Mouse (Mus musculus) neural tube, embryonic 11.5 days (tissue): ENCODE data around the gene Taf1b. TPM values are rescaled to one million over a fixed set of nuclear protein-coding genes. Genes with fewer than 3 reads are reported as not detected.
"Not testable (repeated sequence)": the region's sequence is repeated elsewhere in the genome, so short reads cannot be mapped to it uniquely, and the experiment has no call there.

Source experiments
- ATAC-seq: fragments of 200-750 bp; cut with Nextera tagmentation; 2 replicates; pipeline ENCODE4 v1.8.0; 2017; ENCODE audit warnings: moderate number of reproducible peaks, mild to moderate bottlenecking, moderate TSS enrichment, moderate library complexity; ENCODE audit not compliant: insufficient read depth, low FRiP score, low TSS enrichment
- DNase-seq: peaks from one replicate; pipeline ENCODE4 v3.0.0-alpha.2; 2015; ENCODE audit warnings: low spot score
- H3K27ac ChIP-seq: fragments of 300-500 bp; sonication (generic); 2 replicates; pipeline ENCODE4 v1.5.1; 2014; ENCODE audit warnings: low read depth, mild to moderate bottlenecking, low read length
- H3K27me3 ChIP-seq: fragments of 300-500 bp; sonication (generic); 2 replicates; pipeline ENCODE4 v1.6.1; 2014; ENCODE audit warnings: mild to moderate bottlenecking, low read length, mixed read lengths; ENCODE audit not compliant: control insufficient read depth, insufficient read depth
- H3K36me3 ChIP-seq: fragments of 300-500 bp; sonication (generic); 2 replicates; pipeline ENCODE4 v1.6.1; 2014; ENCODE audit warnings: mild to moderate bottlenecking, low read length, moderate library complexity, mixed read lengths; ENCODE audit not compliant: control insufficient read depth, insufficient read depth
- H3K4me1 ChIP-seq: fragments of 300-500 bp; sonication (generic); 2 replicates; pipeline ENCODE4 v1.6.1; 2014; ENCODE audit warnings: low read length, mixed read lengths; ENCODE audit not compliant: control insufficient read depth, insufficient read depth
- H3K4me2 ChIP-seq: fragments of 300-500 bp; sonication (generic); 2 replicates; pipeline ENCODE4 v1.6.1; 2014; ENCODE audit warnings: low read depth, mild to moderate bottlenecking, moderate library complexity
- H3K4me3 ChIP-seq: fragments of 300-500 bp; sonication (generic); 2 replicates; pipeline ENCODE4 v1.5.1; 2014; ENCODE audit warnings: low read depth, low read length
- H3K9ac ChIP-seq: fragments of 300-500 bp; sonication (generic); 2 replicates; pipeline ENCODE4 v1.6.1; 2014; ENCODE audit warnings: mild to moderate bottlenecking, low read length
- H3K9me3 ChIP-seq: fragments of 300-500 bp; sonication (generic); 2 replicates; pipeline ENCODE4 v1.6.1; 2016; ENCODE audit warnings: low read length; ENCODE audit not compliant: control insufficient read depth
- WGBS: fragments of 180-500 bp; shearing (Covaris S2); extraction: QIAGEN DNeasy Blood & Tissue Kit; methylation state at CpG from one replicate; pipeline ENCODE4 v1.1.7; 2014; 5-methylcytosine and 5-hydroxymethylcytosine counted together
- polyA plus RNA-seq: library from polyadenylated mRNA; unstranded; fragments of >200 nt; fragmentation: Nextera tagmentation; extraction: Ambion mirVana; gene quantifications from 2 replicates; pipeline ENCODE4 v1.2.1, GENCODE M21; 2014

The Taf1b gene
- polyA plus RNA-seq = 30.0 and 33.2 TPM in 2 replicates

DNA sequence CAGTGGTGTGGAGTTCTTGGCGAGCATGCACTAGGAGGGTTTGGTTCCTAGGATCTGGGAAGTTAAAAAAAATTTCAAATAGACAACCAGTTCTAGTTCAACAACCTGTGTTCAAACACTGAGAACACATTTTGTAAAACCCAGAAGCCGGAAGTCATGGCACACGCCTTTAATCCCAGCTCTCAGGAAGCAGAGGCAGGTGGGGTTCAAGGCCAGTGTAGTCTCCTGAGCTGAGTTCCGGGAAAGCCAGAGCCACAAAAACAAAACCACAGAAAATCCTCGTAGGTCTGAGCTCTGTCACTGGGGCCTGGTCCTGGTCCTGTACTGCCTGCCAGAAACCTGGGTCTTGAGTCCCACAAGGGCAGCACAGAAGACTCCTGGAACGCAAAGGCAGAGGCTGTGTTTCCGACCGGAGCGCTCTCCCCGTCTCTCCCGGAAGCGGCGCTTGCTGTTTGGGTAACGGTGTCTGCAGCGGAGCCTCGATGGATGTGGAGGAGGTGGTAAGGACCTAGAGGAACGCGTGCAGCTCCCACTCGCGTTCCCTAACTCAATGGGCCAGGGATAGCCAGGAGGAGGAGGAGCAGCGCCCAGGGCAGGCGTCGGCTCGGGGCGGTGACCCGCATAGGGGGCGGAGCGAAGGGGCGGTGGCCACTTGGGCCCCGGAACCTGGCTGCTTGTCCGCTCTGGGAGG lies at the start of gene Taf1b:
TSS of gene Taf1b (plus strand) at position 210 of the 691 bp plus-strand sequence.
- H3K4me2 ChIP-seq = peak within 1 kb of the TSS; percentile 47
- H3K36me3 ChIP-seq = no peaks in the 10 kb centered on the region
- H3K4me1 ChIP-seq = no peaks in the 10 kb centered on the region
- H3K27me3 ChIP-seq = no peaks in the 10 kb centered on the region
- H3K9me3 ChIP-seq = no peaks in the 10 kb centered on the region
- peak within 1 kb of the TSS; percentile 67 for H3K4me3 ChIP-seq
- WGBS = 9% methylated on average over 31 of the region's 31 CpGs
- H3K9ac ChIP-seq = peak within 1 kb of the TSS; percentile 77
- peak; percentile 82 for ATAC-seq
- H3K27ac ChIP-seq = no peak within 1 kb of the TSS
- DNase-seq = peak; percentile 83

DNA sequence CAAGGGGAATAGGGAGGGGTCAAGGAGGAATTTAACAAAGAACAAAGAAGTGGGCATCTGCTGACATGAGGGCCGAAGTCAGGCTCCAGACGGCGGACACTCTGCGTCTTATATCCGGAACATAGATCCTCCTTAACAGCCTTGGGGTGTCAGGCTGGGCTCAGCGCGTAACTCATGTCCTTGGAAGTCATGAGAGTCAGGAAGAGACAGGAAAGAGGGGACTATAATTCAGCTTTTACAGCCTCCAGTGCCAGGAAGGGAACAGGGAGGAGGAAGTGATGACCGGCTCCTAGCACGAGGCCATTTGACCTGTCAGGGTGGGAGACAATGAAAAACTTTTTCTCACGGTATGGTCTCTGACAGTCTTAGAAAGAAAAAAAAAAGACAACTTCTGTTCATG lies 37.8 kb upstream of the Taf1b start:
- Histone ChIP-seq H3K27ac (no peak overlapping the region), H3K4me1 (no peaks in the 10 kb centered on the region), H3K4me3 (no peak overlapping the region), H3K9me3 (no peaks in the 10 kb centered on the region), H3K4me2 (no peak overlapping the region), H3K9ac (no peak overlapping the region), H3K27me3 (no peaks in the 10 kb centered on the region), H3K36me3 (no peaks in the 10 kb centered on the region)
- no peak for ATAC-seq
- DNase-seq = no peak
- 87% methylated on average over 10 of the region's 10 CpGs for WGBS

DNA sequence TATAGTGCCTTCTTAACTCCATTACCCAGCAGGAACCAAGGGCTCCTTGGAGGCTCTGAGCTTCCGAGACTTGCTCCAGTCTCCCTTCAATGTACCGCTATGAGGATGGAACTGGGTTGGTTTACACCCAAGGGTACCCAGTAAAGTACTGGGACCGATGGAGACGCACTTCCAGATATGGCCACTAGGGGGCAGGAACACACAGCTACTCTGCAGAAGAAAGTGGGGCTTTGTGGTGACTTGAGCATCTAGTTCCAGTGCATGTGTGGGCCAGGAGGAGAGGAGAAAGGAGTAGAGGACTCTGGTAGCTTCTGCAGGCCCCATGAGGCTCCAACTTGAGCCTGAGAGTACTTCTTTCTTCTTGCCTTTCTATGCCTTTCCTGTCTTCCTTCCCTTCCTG lies 36.0 kb upstream of the Taf1b start:
- H3K9me3 ChIP-seq, H3K4me1 ChIP-seq, H3K36me3 ChIP-seq, H3K4me3 ChIP-seq, H3K27me3 ChIP-seq, ATAC-seq, H3K27ac ChIP-seq, H3K4me2 ChIP-seq, H3K9ac ChIP-seq: not testable (repeated sequence)
- peak; percentile 17 for DNase-seq
- WGBS = 41% methylated on average over 4 of the region's 4 CpGs

DNA sequence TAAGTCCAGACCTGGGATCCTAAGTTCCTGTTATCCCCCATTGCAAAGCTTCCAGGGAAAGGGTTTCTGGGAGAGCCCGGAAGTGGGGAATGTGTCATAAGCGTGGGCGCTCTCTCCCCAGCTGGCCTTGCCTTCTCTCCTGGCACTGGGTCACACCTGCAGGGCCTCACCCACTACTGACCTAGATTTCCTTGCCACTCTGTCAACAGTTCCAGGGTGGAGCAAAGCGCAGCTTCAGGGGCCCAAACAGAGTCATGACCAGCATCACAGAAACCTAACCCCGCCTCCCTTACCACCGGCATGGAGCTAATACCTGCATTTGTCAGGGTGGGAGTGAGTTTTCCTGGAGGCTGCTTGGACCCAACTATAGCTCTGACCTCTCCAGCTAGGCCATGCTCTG lies 34.7 kb upstream of the Taf1b start:
- H3K27ac ChIP-seq, H3K27me3 ChIP-seq, H3K4me3 ChIP-seq, H3K4me2 ChIP-seq, H3K9ac ChIP-seq, H3K9me3 ChIP-seq, ATAC-seq, H3K36me3 ChIP-seq, DNase-seq, H3K4me1 ChIP-seq: not testable (repeated sequence)
- WGBS = 94% methylated on average over 6 of the region's 6 CpGs

DNA sequence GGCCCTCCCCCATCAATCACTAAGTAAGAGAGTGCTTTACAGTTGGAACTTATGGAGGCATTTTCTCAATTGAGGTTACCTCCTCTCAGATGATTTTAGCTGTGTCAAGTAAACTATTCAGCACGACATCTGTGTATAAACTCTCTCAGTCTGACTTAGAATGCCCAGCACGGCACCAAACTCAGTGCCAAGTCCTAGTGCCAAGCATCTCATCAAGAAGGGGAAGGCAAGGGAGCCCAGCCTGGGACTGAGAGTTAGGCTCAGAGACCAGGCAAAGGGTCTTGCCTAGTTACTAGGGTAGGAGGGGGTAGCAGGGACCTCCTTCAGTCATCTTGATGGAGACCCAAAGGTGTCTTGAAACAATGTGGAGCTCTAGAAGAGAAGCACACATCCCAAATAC lies 29.2 kb upstream of the Taf1b start:
- no peak overlapping the region for H3K9ac ChIP-seq
- H3K27me3 ChIP-seq = no peaks in the 10 kb centered on the region
- H3K4me2 ChIP-seq = no peak overlapping the region
- no peaks in the 10 kb centered on the region for H3K4me1 ChIP-seq
- no peak overlapping the region for H3K27ac ChIP-seq
- DNase-seq = no peak
- H3K36me3 ChIP-seq = no peaks in the 10 kb centered on the region
- ATAC-seq = no peak
- no peaks in the 10 kb centered on the region for H3K9me3 ChIP-seq
- no peak overlapping the region for H3K4me3 ChIP-seq
- WGBS = 85% methylated on average over 2 of the region's 2 CpGs

DNA sequence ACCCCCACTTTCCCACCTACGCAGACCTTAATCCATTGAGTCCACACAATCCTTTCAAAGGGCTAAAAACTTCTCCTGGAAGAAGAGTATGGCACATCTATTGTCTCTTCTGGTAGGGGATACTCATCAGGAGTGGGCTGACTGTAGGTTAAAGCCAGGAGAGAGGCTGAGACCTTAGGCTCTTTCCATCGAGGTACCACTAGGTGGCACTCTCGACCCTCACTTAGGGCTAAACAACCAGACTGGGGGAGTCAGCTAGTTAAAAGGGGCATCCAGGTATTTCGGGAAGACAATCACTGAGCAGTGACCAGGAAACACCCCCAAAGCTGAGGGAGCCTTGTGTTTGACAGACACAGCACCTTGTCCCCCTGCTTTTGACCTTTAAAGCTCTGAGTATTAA lies 27.2 kb upstream of the Taf1b start:
- no peak overlapping the region for H3K9ac ChIP-seq
- H3K27me3 ChIP-seq = no peaks in the 10 kb centered on the region
- WGBS = 20% methylated on average over 4 of the region's 4 CpGs
- H3K9me3 ChIP-seq = no peaks in the 10 kb centered on the region
- H3K27ac ChIP-seq = no peak overlapping the region
- no peak overlapping the region for H3K4me3 ChIP-seq
- no peaks in the 10 kb centered on the region for H3K36me3 ChIP-seq
- no peak for ATAC-seq
- H3K4me2 ChIP-seq = no peak overlapping the region
- no peaks in the 10 kb centered on the region for H3K4me1 ChIP-seq
- peak; percentile 51 for DNase-seq

DNA sequence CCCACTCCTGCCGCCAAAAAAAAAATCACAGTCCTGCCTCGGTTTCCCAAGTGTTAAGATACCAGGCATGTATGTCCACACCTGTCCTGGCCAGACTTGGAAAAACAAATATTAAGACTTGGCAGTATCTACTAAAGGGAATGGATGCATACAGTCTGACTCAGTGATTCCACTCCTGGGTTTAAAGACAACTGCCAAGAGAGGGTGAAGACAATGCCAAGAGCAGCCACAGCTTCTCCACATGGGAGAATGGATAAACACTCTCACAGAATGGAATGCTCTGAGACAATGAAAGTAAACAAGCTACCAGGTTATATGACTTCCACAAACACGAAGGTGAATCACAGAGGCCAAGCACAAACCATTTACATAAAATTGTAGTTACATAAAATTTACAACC lies 24.9 kb upstream of the Taf1b start:
- Histone ChIP-seq H3K9ac (no peak overlapping the region), H3K4me3 (no peak overlapping the region), H3K4me1 (no peaks in the 10 kb centered on the region), H3K9me3 (no peaks in the 10 kb centered on the region), H3K27me3 (no peaks in the 10 kb centered on the region), H3K36me3 (no peaks in the 10 kb centered on the region), H3K4me2 (no peak overlapping the region), H3K27ac (no peak overlapping the region)
- WGBS = 75% methylated on average over 3 of the region's 3 CpGs
- DNase-seq (no peak), ATAC-seq (no peak)

DNA sequence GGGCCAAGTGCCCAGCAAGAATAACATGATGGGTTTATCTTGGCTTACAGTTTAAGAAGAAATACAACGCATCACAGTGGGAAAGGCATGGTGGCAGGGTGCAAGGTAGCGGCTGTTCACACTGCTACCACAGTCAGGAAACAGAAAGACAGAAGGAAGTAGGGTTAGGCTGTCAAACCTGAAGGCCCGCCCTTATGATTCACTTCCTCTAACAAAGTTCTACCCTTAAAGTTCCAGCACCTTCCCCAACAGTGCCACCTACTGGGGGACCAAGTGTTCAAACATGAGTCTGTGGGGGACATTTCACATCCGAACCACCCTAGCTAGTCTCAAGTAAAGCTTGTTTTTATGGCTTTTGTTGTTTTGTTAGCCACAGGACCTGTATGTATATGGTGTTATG lies 13.2 kb upstream of the Taf1b start:
- 93% methylated on average over 4 of the region's 4 CpGs for WGBS
- ATAC-seq (no peak), DNase-seq (no peak)

DNA sequence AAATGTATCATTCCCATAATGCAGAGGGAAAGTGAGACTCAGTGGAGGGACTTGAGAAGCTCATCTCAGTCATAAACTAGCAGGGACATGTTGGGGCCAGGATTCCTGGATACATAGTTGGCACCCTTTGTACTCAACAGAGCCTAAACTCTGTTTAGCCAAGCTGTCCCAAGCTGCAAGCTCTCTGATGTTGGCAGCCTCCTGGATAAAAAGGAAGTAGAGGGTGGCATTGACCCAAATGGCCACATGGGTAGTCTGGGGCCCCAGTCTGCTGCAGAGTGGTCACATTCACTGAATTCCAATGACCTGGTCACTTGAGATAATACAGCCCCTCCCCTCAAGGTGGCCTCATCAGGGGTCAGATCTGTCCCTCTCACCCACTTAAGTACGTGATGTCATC lies 11.3 kb upstream of the Taf1b start:
- Histone ChIP-seq H3K27me3 (no peaks in the 10 kb centered on the region), H3K4me2 (no peak overlapping the region), H3K9me3 (no peaks in the 10 kb centered on the region), H3K4me3 (no peak overlapping the region), H3K4me1 (no peaks in the 10 kb centered on the region), H3K36me3 (no peaks in the 10 kb centered on the region), H3K9ac (no peak overlapping the region), H3K27ac (no peak overlapping the region)
- WGBS = 78% methylated on average over 1 of the region's 1 CpGs
- ATAC-seq = no peak
- DNase-seq = no peak

More for the DNA sequence above, 13.2 kb upstream of the Taf1b start:
- H3K4me1 ChIP-seq = no peaks in the 10 kb centered on the region
- H3K4me3 ChIP-seq = no peak overlapping the region
- H3K4me2 ChIP-seq = no peak overlapping the region
- H3K9ac ChIP-seq = no peak overlapping the region
- H3K27ac ChIP-seq = no peak overlapping the region
- no peaks in the 10 kb centered on the region for H3K36me3 ChIP-seq
- no peaks in the 10 kb centered on the region for H3K27me3 ChIP-seq
- H3K9me3 ChIP-seq = no peaks in the 10 kb centered on the region
